In genomic region chr11:106274971-106275411, GRCm38 (mm10) we compare ENCODE assay signal across 10 mouse cellular contexts. TPM values are rescaled to one million over a fixed set of nuclear protein-coding genes. Genes with fewer than 3 reads are reported as not detected.
DNase-seq lines count a peak whose midpoint lies in the region; ATAC-seq lines count a peak whose summit lies in the region.
"Had no signal": no experiment of that assay in that cellular context is flagged by ENCODE, and none has a peak within 500 bp of the region (broad histone marks: within the 10 kb centered on the region; RNA-seq: fewer than 3 reads in every experiment).

No protein-coding gene starts in this region.

- ATAC-seq in embryonic facial prominence, embryonic 13.5 days (ENCODE audit: insufficient number of reproducible peaks, insufficient read depth, low FRiP score, low TSS enrichment, low read depth): no peak
- no peak for ATAC-seq in forebrain, embryonic 11.5 days (replicated peaks; ENCODE audit: low FRiP score)
- no peak for ATAC-seq in midbrain, embryonic 13.5 days

- 54% methylated on average over 7 of the region's 7 CpGs for WGBS in embryonic facial prominence, embryonic 13.5 days
- WGBS in forebrain, embryonic 11.5 days: 90% methylated on average over 7 of the region's 7 CpGs
- WGBS in midbrain, embryonic 13.5 days: 86% methylated on average over 7 of the region's 7 CpGs

- H3K27ac ChIP-seq in embryonic facial prominence, embryonic 13.5 days: peak overlapping the region; percentile 87
- H3K27ac ChIP-seq in forebrain, embryonic 11.5 days (ENCODE audit: low read depth, low read length): no peak overlapping the region
- H3K27ac ChIP-seq in midbrain, embryonic 13.5 days: no peak overlapping the region
- H3K27ac ChIP-seq: liver, embryonic 13.5 days had no signal

- no peaks in the 10 kb centered on the region for H3K27me3 ChIP-seq in embryonic facial prominence, embryonic 13.5 days
- no peaks in the 10 kb centered on the region; the same call in 1 of the 2 replicates for H3K27me3 ChIP-seq in forebrain, embryonic 11.5 days (ENCODE audit: control insufficient read depth, insufficient read depth, low read length)
- H3K27me3 ChIP-seq in midbrain, embryonic 13.5 days: 0 out of 2 replicates have a peak, but pooled peaks cover 8% of the 10 kb centered on the region
- H3K27me3 ChIP-seq: liver, embryonic 13.5 days had no signal

- intact Hi-C loops in heart, postnatal 36 days (cut with DNase I): loop anchor here (10.0 kb wide), 1 partner anchor 340 kb away; the partner anchor contains the start of gene Tex2

- H3K9me3 ChIP-seq in embryonic facial prominence, embryonic 13.5 days: no peaks in the 10 kb centered on the region
- H3K9me3 ChIP-seq in forebrain, embryonic 11.5 days (ENCODE audit: control insufficient read depth, low read length): no peaks in the 10 kb centered on the region
- no peaks in the 10 kb centered on the region for H3K9me3 ChIP-seq in midbrain, embryonic 13.5 days
- H3K9me3 ChIP-seq: liver, embryonic 13.5 days had no signal

- H3K4me1 ChIP-seq in embryonic facial prominence, embryonic 13.5 days: peaks cover 40% of the 10 kb centered on the region
- peaks cover 4% of the 10 kb centered on the region; the same call in 1 of the 2 replicates for H3K4me1 ChIP-seq in forebrain, embryonic 11.5 days (replicated peaks; ENCODE audit: control insufficient read depth, insufficient read depth, low read length)
- peaks cover 32% of the 10 kb centered on the region for H3K4me1 ChIP-seq in midbrain, embryonic 13.5 days (replicated peaks)

- no peak overlapping the region for H3K9ac ChIP-seq in embryonic facial prominence, embryonic 13.5 days
- H3K9ac ChIP-seq in forebrain, embryonic 11.5 days (ENCODE audit: low read length): no peak overlapping the region
- no peak overlapping the region for H3K9ac ChIP-seq in midbrain, embryonic 13.5 days (replicated peaks)
- H3K9ac ChIP-seq: liver, embryonic 13.5 days had no signal

- peak overlapping the region; percentile 20; the same call in 1 of the 2 replicates for H3K4me2 ChIP-seq in embryonic facial prominence, embryonic 13.5 days
- no peak overlapping the region for H3K4me2 ChIP-seq in forebrain, embryonic 11.5 days (ENCODE audit: low read depth, low read length, severe bottlenecking)
- H3K4me2 ChIP-seq in midbrain, embryonic 13.5 days (replicated peaks): no peak overlapping the region
- H3K4me2 ChIP-seq: liver, embryonic 13.5 days had no signal

- no peaks in the 10 kb centered on the region for H3K36me3 ChIP-seq in embryonic facial prominence, embryonic 13.5 days
- H3K36me3 ChIP-seq in forebrain, embryonic 11.5 days (ENCODE audit: control insufficient read depth, insufficient read depth, low read length): no peaks in the 10 kb centered on the region
- H3K36me3 ChIP-seq in midbrain, embryonic 13.5 days: no peaks in the 10 kb centered on the region

- H3K4me3 ChIP-seq in embryonic facial prominence, embryonic 13.5 days: no peak overlapping the region
- H3K4me3 ChIP-seq in forebrain, embryonic 11.5 days (ENCODE audit: low read depth, low read length): no peak overlapping the region
- no peak overlapping the region for H3K4me3 ChIP-seq in midbrain, embryonic 13.5 days (replicated peaks)
- H3K4me3 ChIP-seq: erythroblast, embryonic 14.5 days; liver, embryonic 13.5 days had no signal

- DNase-seq in heart, postnatal 4 days: peak; percentile 44
- DNase-seq in heart, postnatal 36 days: no peak
- peak; percentile 74 for DNase-seq in kidney, postnatal 10 days
- peak; percentile 57 for DNase-seq in ovary, postnatal 14 days (ENCODE audit: low spot score)
- no peak for DNase-seq in forebrain, embryonic 11.5 days (ENCODE audit: low spot score)
- no peak for DNase-seq in layer of hippocampus, adult 8-10 months (ENCODE audit: low spot score in 2 of 2)
- DNase-seq: liver, embryonic 13.5 days had no signal

RNA-seq across cellular contexts. Expression of gene Tcam1, which starts 1.5 kb away (rescaled TPM):
- not detected for total RNA-seq in heart, postnatal 4 days (2021)
- not detected for total RNA-seq in heart, postnatal 36 days (2021)
- polyA plus RNA-seq in embryonic facial prominence, embryonic 13.5 days (2015; fragmentation: Nextera tagmentation; extraction: Ambion mirVana): 0.19 and 0.44 TPM in 2 replicates
- polyA plus RNA-seq in forebrain, embryonic 11.5 days (2014; fragmentation: Nextera tagmentation; extraction: Ambion mirVana): 0.15 and 0.29 TPM in 2 replicates
- under 1 TPM in 2 of 4 experiments, not detected in 2; 0.16 to 0.20 TPM for total RNA-seq in layer of hippocampus, adult 8-10 months (2022)
- polyA plus RNA-seq in midbrain, embryonic 13.5 days (2015; fragmentation: Nextera tagmentation; extraction: Ambion mirVana): 0.16 and 0.18 TPM in 2 replicates
- polyA plus RNA-seq: erythroblast, embryonic 14.5 days had no signal

RNA-seq across cellular contexts. Expression of gene Smarcd2, which starts 2.2 kb away (rescaled TPM):
- 10 to 100 TPM; 20.2 to 20.3 TPM for total RNA-seq in heart, postnatal 4 days (2021)
- total RNA-seq in heart, postnatal 36 days (2021): 10 to 100 TPM; 19.1 to 19.9 TPM
- polyA plus RNA-seq in embryonic facial prominence, embryonic 13.5 days (2015; fragmentation: Nextera tagmentation; extraction: Ambion mirVana): 75.7 and 88.0 TPM in 2 replicates
- 27.2 and 27.7 TPM in 2 replicates for polyA plus RNA-seq in forebrain, embryonic 11.5 days (2014; fragmentation: Nextera tagmentation; extraction: Ambion mirVana)
- 10 to 100 TPM; 29.1 to 34.7 (median 31.2) TPM for total RNA-seq in layer of hippocampus, adult 8-10 months (2022)
- polyA plus RNA-seq in midbrain, embryonic 13.5 days (2015; fragmentation: Nextera tagmentation; extraction: Ambion mirVana): 10.8 and 11.4 TPM in 2 replicates

RNA-seq across cellular contexts. Expression of gene Psmc5, which starts 19.0 kb away (rescaled TPM):
- 100 to 1,000 TPM; 112 TPM for total RNA-seq in heart, postnatal 4 days (2021)
- total RNA-seq in heart, postnatal 36 days (2021): 100 to 1,000 TPM; 102 to 105 TPM
- 286 and 310 TPM in 2 replicates for polyA plus RNA-seq in embryonic facial prominence, embryonic 13.5 days (2015; fragmentation: Nextera tagmentation; extraction: Ambion mirVana)
- 368 and 384 TPM in 2 replicates for polyA plus RNA-seq in forebrain, embryonic 11.5 days (2014; fragmentation: Nextera tagmentation; extraction: Ambion mirVana)
- total RNA-seq in layer of hippocampus, adult 8-10 months (2022): 100 to 1,000 TPM; 164 to 180 (median 176) TPM
- 324 and 341 TPM in 2 replicates for polyA plus RNA-seq in midbrain, embryonic 13.5 days (2015; fragmentation: Nextera tagmentation; extraction: Ambion mirVana)

RNA-seq across cellular contexts. Expression of gene Ftsj3, which starts 19.1 kb away (rescaled TPM):
- total RNA-seq in heart, postnatal 4 days (2021): 10 to 100 TPM; 28.4 to 29.8 TPM
- 10 to 100 TPM; 21.1 to 23.0 TPM for total RNA-seq in heart, postnatal 36 days (2021)
- 60.0 and 63.0 TPM in 2 replicates for polyA plus RNA-seq in embryonic facial prominence, embryonic 13.5 days (2015; fragmentation: Nextera tagmentation; extraction: Ambion mirVana)
- polyA plus RNA-seq in forebrain, embryonic 11.5 days (2014; fragmentation: Nextera tagmentation; extraction: Ambion mirVana): 70.1 and 71.1 TPM in 2 replicates
- 10 to 100 TPM; 28.9 to 33.3 (median 32.4) TPM for total RNA-seq in layer of hippocampus, adult 8-10 months (2022)
- polyA plus RNA-seq in midbrain, embryonic 13.5 days (2015; fragmentation: Nextera tagmentation; extraction: Ambion mirVana): 39.3 and 40.3 TPM in 2 replicates

RNA-seq across cellular contexts. Expression of gene Gh, which starts 26.7 kb away (rescaled TPM):
- total RNA-seq in heart, postnatal 4 days (2021): not detected
- total RNA-seq in heart, postnatal 36 days (2021): not detected
- polyA plus RNA-seq in embryonic facial prominence, embryonic 13.5 days (2015; fragmentation: Nextera tagmentation; extraction: Ambion mirVana): not detected in 2 replicates
- not detected in 2 replicates for polyA plus RNA-seq in forebrain, embryonic 11.5 days (2014; fragmentation: Nextera tagmentation; extraction: Ambion mirVana)
- total RNA-seq in layer of hippocampus, adult 8-10 months (2022): 1 to 10 TPM in 1 of 4 experiments, under 1 TPM in 1, not detected in 2; 0.57 to 1.7 TPM
- polyA plus RNA-seq in midbrain, embryonic 13.5 days (2015; fragmentation: Nextera tagmentation; extraction: Ambion mirVana): not detected in 2 replicates
- polyA plus RNA-seq: erythroblast, embryonic 14.5 days; liver, embryonic 13.5 days had no signal

Comparison
In these comparisons a context has a peak if more than half of its experiments do, and no peak if none do; other contexts are left out.
1. DNase-seq: peak in heart, postnatal 4 days (single experiment), kidney, postnatal 10 days (single experiment) and ovary, postnatal 14 days (single experiment); none in heart, postnatal 36 days (0 of 2), forebrain, embryonic 11.5 days (single experiment) and layer of hippocampus, adult 8-10 months (0 of 2).